Mouse (Mus musculus) embryonic fibroblast, embryonic 13.5 days (primary cell): ENCODE data around the gene Rnase1.

Experiments
- CTCF ChIP-seq: IDR thresholded peaks from 2 replicates; pipeline ENCODE4 v1.5.1; 2011; ENCODE audit warnings: mild to moderate bottlenecking, control low read depth, low read length, moderate library complexity, borderline replicate concordance; ENCODE audit not compliant: insufficient read depth
- POLR2A ChIP-seq: IDR thresholded peaks from 2 replicates; pipeline ENCODE4 v1.6.1; 2011; ENCODE audit warnings: low read depth, mild to moderate bottlenecking, control low read depth, low read length, moderate library complexity

DNA sequence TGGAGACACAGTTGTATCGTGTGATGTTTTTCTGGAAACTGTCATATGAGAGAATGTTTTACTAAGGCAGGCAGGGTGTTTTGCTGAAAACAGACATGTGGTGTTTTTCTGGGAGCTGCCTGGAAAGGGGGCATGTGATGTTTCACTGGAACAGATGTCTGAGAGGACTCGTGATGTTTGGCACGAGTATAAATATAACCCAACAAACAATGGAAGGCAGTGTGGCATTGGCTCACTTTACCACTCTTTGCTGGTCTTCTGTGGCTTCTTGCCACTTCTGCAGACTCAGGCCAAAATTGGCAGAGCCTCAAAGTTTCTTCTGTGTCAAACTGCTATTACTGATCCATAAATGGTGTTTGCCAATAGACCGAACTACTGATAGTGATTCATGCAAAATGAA, 3.3 kb downstream of the Rnase1 start:
- TF ChIP-seq POLR2A (no peak), CTCF (no peak)
